Mouse (Mus musculus) layer of hippocampus, adult 9-10 months (tissue): ENCODE measurements around the gene Ifitm3.
"Not testable (repeated sequence)": the region's sequence is repeated elsewhere in the genome, so short reads cannot be mapped to it uniquely, and the experiment has no call there.

ENCODE experiments used
- DNase-seq: peaks from one replicate; pipeline ENCODE4 v3.0.0; 2022; ENCODE audit warnings: low spot score

Gene Ifitm3

DNA sequence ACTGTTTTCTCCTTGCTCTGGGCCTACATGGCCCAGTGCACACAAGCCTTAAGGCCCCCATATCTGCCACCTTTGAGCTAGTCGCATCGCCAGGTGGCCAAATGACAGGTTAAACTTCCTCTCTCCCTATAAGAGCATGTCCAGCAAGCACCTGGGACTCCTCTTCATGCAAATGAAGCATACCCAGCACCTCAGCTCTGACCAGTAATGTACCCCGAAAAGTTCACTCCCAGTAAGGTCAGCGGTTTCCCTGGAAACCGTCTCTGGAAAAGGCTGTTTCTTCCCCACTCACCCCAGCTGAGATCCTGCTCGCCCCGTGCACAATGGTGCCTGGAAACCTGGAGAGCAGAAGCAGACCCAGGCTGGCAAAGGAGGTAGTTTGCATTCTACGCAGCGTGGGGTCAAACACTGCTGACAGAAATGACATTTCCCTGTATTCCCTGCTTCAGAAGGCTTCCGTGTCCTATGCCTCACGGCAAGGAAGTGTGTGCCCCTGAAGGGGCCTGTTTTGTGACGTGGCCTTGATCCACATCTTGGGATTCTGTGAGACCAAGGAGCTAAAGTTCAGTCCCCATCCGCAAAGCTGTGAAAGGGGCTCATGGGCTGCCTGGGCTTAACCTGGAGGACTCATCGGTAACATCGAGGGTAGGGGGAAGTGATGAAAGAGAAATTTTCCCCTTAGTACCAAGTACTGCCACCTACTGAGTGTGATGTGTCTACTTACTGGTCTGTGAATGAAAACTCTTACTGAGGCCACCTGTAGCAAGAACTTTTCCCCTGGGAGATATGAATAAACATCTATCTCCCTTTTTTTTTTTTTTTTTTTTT lies 9.5 kb downstream of the Ifitm3 start:
- no peak for DNase-seq

DNA sequence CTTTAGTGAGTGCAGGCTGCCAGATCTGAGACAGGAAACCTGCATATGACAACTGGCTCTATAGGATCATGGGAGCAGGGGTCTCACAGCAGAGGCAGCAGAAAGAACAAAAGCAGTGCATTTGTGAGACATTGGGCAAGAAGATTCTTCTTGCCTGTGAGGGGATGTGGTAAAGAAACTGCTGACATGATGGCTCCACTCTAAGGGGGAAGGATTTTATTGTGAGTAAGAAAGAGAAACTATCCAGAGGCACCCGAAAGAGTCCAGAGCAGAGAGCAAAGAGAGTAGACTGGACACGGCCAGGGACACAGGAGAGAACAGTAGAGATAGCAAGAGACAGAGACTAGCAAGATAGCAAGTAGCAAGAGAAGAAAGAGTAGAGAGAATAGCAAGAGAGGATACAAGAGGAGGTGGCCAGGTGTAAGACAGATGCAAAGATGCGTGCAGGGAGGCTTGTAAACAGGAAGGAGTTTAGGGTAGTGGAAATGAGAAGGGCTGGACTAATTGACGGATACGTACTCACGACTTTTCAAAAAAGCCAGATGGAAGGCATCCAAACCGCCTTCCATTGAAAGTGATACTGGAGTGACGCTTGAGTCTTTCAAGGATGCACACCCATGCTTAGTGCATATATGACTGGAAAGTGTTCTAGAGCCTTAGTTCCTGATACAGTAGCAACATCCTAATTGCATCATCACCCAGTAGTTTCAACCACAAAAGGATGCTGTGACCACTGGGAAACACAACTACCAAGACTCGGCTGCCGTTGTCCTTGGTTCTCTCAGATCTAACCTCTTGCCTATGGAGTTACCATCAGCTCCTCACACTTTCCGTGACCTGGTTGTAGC lies 11.5 kb downstream of the Ifitm3 start:
- no peak for DNase-seq

DNA sequence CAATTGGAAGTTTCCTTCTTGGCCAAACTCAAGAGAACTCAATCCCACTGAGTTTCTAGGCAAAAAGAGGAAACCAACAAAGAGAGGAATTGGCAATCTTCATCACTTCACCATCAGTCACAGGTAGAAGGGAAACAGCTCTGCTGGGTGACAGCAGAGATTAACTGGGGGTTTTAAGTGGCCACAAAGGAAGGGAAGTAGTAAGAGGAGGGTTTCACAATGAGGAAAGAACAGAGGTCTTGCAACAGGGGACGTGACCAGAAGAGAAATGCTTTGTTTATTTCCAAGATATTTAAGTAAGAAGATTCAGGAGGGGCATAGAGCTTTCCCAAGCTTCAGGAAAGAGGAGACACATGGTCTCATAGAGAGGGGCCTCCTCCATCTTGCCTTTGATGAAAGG lies 12.8 kb downstream of the Ifitm3 start:
- DNase-seq = no peak

DNA sequence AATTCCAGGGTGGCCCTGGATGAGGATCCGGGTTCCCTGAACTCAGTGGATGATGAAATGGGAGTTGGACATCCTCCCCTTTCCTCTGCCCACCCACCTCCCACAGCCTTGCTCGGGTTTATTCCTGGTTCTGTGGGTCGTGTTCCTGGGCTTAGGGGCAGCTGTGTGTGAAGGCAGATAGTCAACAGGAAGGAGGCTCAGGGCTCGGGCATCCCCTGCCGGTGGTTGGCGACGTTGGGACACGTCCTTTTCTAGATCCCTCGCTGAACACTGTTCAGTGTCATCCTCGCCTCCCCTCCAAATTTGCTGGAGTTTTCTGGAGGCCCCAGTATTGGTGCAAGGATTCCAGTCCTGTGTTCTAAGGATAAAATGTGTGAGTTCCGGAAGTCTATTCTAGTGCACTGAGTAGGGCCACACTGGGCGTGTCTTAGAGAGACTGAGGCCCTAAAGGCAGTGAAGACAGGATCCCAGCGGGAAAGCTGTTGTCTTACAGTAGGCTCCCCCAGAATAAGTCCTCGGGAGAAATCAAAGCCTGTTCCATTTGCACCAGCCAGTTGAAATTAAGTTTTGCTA lies 19.4 kb downstream of the Ifitm3 start:
- DNase-seq = no peak

DNA sequence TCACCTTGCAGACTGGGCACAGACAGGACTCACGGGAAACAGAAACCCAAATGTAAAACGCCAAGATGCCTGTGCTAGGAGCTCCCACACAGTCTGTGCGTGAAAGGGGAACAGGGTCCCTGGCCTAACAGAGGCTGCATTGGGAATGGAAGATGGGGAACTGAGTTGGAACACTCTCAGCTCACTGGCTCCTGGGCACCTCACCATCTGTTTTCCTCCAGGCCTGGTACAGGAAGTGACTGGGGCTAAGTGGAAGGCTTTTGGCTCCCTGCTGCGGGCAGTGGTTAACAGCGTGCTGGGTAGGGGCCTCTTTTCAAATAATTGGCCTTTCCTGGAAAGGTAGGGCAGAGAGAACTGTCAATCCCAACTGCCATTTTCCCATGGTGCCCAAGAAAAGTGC lies 19.9 kb downstream of the Ifitm3 start:
- no peak for DNase-seq

DNA sequence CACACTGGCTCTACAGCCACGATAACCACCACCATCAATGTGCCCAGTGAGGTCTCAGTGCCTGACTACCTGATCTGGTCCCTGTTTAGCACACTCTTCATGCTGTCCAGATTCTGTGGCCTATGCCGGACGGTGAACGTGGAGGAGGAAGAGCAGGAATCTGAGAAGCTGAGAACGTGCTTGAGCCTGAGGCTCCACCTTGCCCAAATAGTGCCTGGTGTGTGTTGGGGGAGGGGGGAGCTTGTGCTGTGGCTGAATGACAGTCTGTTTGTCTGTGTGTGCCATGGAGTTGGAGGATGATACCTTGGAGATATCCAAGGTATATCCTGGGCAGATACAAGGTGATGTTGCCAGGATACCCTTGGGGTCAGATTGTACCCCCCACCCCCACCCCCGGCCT lies 20.4 kb downstream of the Ifitm3 start:
- no peak for DNase-seq

DNA sequence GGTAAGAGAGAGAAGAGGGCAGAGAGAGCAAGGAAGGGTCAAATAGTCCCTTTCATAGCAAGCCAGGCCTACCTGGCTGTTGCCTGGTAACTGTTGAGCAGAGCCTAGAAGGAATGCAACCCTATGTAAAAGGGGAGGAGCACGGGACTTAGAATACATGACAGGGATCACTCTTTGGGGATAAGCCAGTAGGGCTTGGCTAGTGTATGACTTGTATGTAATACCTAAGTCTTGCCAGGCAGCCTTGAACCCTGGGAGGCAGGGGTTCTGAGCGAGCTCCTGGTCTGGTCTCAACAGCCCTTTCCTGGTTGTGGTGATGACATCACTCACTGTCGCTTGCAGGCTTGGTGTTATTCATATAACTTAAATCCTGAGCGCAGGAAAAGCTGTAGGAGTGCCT lies 21.5 kb downstream of the Ifitm3 start:
- no peak for DNase-seq

DNA sequence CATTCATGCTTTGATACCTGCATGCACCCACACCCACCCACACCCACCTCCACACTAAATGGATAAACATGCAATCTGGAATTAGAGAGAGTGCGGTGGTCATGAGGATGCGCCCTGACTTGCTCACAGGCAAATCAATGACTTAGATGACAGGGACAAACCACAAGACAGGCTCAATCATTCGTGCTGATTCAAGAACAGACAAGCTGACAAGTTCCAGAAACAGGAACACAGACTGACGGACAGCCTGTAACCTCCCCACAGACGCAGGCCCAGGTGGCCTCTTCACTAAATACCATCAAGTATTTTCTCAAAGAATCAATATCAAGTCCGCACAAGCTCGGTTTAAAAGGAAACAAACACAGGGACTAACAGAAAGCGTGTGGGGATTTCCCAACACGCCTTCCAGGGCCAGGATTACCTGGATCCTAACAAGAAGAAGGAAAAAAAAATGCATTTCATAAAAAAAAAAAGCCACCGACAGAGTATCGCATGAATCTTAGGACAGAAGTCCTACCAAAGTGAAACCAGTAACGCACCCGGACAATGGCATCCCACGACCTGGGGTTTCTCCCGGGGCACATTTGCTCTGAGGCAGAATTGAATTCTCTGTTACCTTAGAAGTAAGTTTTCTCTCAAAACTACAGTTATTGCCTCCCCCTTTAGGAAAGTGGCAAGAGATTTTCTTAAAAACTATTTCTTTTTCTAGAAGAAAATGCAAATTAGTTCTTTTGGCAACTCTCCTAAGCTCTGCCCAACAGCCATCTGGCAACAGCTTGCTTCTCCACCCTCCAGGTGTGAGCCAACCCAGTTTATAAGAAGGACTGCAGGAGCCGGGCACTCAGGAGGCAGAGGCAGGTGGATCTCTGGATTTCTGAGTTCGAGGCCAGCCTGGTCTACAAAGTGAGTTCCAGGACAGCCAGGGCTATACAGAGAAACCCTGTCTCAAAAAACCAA lies 23.1 kb downstream of the Ifitm3 start:
- DNase-seq = no peak

DNA sequence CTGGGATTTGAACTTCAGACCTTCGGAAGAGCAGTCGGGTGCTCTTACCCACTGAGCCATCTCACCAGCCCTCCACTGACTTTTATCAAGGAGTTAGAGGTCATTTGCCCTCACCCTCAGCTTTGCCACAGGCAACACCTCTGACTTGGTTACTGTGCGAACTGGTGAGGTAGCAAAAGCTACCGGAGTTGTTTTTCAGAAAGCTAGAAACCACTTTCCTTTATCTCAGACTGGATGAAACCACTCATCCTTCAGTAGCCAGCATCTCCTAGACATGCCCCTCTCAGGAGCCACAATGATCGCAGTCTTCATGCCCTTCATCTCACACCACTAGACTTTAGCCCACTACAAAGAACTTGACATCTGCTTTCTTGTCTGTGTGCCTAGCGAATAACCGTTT lies 27.6 kb downstream of the Ifitm3 start:
- no peak for DNase-seq

DNA sequence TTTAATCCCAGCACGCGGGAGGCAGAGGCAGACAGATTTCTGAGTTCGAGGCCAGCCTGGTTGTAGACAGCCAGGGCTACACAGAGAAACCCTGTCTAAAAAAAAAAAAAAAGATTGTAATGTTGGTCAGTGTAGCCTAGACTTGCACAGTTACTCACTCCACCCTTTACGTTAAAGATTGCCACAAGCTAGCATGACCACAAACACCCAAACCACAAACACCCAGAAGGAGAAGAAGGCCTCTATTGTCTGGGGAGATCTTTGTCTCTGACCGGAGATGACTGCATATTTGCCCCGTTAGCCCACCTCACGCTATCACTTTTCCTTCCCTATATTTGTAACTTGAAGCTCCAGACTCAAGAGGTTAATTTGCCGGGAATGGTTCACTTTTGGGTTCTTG lies 28.9 kb downstream of the Ifitm3 start:
- DNase-seq = no peak

DNA sequence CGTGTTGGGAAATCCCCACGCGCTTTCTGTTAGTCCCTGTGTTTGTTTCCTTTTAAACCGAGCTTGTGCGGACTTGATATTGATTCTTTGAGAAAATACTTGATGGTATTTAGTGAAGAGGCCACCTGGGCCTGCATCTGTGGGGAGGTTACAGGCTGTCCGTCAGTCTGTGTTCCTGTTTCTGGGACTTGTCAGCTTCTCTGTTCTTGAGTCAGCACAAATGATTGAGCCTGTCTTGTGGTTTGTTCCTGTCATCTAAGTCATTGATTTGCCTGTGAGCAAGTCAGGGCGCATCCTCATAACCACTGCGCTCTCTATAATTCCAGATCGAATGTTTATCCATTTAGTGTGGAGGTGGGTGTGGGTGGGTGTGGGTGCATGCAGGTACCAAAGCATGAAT lies 33.9 kb downstream of the Ifitm3 start:
- not testable (repeated sequence) for DNase-seq

DNA sequence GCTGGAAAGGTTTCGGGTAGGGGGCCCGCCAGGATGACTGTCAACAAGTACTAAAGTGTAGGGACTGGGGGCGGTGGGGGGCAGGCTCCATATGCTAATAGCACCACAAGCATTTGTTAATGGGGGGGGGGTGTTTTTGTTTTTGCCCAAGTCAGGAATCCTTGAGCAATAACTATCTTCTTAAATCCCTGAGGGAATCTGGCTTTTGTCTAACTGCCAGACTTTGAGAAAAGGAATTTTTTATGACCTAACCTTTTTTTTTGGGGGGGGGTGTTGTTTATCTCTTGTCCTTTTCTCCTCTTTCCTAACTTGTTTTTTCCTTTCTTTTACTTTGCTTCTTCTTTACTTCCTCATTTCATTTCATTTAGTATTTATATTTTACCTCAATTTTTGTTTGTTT lies 35.1 kb downstream of the Ifitm3 start:
- DNase-seq = no peak

DNA sequence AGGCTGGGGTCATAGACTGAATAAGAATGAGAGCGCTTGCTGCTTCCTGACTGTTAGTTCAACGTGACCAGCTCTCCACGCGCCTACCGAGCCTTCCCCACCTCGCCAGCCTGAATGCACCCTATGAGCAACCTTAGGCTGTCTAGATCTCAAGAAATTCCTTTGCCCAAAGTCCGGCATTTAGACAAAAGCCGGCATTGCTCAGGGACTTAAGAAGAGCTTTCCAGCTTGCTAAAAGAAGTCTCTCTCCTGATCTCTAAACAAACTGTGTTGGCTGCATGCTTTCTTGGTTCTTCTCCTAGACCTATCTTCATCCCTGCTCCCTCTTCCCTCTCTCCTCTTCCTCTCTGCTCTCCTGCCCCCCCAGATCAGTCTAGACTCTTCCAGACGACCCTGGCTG lies 35.6 kb downstream of the Ifitm3 start:
- no peak for DNase-seq

DNA sequence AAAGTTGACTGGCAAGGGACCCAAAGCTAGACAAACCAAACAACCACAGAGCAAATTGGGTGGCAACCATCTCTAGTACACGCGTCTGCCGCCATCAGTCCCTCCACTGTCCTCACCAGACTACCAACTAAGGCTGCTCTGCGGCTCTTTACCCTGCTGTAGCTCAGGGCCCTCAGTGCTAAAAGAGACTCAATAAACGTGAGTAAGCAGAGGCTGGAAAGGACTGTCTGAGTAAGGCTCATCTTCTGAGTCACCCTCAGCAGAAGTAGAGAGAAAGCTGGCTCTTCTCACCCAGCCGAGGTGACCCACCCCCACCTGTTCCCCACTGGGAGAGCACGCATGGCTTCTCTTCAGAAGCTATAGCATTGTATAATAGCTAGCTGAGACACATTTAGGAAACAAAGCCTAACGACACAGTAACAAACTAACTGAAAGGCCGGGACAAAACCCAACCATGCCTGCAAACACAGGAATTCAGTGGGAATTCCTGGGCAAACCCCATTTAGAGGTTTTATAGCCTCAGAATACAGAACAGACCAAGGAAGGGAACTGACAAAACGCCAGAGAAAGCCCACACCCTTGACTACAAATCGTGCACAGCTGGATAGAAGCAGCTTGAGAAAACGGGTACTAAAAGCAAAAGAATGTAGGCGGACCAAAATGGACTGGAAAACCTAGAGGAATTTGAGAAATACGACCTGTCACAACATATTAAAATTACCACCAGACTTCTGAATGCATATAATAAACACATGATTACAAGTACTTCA lies 37.0 kb downstream of the Ifitm3 start:
- DNase-seq = no peak

DNA sequence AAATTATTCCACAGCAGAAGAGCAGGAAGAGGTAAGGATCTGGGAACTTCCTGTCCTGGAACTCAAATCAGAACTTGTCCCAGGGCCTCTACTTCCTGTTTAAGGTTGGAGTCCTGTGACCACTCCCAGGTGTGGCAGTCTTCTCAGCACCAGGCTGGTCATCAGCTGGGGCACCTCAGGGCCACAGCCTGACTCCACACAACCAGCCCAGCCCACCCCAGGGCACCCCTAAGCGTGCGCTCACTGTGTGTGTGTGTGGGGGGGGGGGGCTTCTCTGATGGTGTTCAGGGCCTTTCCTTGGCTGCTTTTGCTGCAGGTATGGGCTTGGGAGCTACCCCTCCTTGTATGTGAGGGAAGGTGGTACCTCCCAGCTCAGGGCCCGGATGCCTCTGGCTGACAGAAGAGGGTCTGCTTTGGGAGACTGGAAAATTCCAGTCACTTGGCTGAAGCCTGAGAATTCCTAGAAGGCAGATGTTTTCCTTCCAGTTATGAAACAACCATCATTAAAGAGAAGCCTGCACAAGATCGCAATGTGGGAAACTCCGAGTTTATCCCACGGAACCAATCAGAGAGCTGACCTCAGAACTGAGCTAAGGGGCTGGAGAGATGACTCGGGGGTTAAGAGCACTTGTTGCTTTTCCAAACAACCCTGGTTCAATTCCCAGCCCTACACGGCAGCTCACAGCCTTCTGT lies 38.9 kb downstream of the Ifitm3 start:
- no peak for DNase-seq

DNA sequence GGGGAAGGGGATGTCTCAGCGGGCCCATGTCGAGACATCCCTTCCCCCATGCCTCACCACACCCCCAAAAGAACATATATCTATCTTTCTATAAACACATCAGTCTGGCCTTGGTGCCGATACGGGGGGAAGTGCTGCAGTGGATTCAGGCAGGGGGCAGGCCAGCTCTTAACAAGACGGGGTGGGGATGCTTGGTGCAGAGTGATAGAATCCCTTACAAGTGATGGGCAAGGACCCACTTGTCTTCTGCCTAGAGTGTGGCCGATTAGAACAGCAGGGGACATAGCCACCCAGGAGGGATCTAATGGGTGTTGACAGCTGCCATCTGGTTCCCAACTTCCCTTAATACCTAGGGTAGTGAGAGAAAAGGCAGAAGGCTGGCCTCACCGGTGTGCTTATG lies 39.6 kb downstream of the Ifitm3 start:
- no peak for DNase-seq

DNA sequence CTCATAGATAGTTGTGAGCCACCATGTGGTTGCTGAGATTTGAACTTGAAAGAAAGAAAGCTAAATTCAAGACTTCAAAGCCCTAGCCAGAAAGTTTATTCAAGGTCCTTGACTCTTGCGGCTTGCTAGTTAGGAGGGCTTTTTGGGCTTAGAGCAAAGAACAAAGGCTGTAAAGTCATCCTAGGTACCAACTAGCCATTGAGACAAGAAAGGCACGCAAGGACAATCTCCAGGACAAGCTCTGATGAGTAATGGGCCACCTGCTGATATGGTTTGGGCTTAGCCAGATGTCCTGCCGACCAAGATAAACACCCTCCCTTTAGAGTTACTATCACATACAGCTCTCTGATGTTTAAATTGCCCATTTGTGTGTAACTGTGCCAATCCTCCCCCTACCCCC lies 41.9 kb downstream of the Ifitm3 start:
- not testable (repeated sequence) for DNase-seq

DNA sequence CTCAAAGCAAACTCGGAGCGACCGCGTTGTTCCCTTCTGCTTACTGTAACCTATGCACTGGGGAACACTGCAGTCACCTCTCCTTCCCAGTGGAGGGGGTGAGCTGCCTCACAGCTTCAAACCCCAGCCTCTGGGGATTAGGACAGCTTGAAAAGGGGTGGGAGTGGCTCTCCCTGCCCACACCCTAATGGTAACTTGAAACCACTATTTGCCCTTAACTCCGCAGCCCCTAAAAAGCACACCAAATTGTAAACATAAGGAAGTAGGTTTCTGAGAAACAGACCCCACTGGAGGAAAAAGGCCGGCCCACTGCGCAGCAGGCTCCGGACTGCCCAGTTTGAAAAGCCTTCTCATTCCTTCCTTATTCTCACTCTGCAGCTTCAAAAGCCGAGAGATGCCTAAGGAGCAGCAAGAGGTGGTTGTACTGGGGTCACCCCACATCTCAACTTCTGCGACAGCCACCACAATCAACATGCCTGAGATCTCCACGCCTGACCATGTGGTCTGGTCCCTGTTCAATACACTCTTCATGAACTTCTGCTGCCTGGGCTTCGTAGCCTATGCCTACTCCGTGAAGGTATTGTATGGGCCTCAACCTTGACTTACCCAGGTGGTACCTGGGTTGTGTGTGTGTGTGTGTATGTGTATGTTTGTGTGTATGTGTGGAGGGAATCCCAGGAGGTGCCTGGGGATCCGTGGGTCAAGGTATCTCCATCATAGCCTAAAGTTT lies 42.5 kb downstream of the Ifitm3 start:
- no peak for DNase-seq

DNA sequence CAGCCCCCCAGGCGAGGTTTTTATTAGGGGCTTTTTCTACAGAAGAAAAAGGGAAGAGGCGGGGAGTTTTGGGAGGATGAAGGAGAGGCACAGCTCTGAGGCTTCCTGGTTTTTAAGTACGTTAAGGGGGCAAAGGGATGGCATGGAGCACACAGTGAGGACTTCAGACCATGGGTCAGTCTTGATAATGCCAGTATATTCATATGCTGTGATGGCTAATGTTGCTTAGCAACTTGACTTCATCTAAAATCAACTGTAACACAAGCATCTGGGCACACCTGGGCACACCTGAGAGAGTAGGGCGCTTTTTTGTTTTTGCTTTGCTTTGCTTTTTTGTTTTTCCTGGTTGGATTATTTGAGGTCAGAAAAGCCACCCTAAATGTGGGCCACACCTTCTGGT lies 43.6 kb downstream of the Ifitm3 start, which contains the start of gene Ifitm1:
Ifitm1 (plus strand) TSS at position 301 of the 400 bp plus-strand sequence.
- no peak for DNase-seq

DNA sequence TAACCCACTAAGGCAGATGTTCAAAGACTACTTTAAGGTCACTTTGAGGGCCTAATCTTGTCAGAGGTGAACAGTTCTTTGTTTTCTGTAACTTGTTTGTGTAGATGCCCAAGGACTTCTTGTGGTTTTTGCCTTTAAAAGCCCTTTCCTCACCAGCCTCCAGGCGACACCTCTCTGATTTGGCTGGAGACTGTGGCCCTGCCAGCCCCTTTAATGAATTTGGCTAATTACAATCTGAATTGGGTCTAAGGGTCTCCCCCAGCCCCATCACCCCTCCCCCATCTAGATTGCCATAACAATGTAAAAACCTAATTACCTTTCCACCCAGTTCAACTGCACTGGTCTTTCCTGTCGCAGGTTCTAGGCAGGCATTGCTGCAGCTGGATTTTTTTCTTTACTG lies 47.8 kb downstream of the Ifitm3 start:
- no peak for DNase-seq
